Mouse (Mus musculus): ENCODE measurements around the gene Hist1h2af. TPM values are rescaled to one million over a fixed set of nuclear protein-coding genes. Genes with fewer than 3 reads are reported as not detected.

Hist1h2af gene
- 100 to 1,000 TPM in 1 of 2 experiments, 10 to 100 TPM in 1; 49.0 to 131 TPM for total RNA-seq (2021)
- long read RNA-seq, experiment 1 = 0 reads
- long read RNA-seq, experiment 2 = 0 reads

DNA sequence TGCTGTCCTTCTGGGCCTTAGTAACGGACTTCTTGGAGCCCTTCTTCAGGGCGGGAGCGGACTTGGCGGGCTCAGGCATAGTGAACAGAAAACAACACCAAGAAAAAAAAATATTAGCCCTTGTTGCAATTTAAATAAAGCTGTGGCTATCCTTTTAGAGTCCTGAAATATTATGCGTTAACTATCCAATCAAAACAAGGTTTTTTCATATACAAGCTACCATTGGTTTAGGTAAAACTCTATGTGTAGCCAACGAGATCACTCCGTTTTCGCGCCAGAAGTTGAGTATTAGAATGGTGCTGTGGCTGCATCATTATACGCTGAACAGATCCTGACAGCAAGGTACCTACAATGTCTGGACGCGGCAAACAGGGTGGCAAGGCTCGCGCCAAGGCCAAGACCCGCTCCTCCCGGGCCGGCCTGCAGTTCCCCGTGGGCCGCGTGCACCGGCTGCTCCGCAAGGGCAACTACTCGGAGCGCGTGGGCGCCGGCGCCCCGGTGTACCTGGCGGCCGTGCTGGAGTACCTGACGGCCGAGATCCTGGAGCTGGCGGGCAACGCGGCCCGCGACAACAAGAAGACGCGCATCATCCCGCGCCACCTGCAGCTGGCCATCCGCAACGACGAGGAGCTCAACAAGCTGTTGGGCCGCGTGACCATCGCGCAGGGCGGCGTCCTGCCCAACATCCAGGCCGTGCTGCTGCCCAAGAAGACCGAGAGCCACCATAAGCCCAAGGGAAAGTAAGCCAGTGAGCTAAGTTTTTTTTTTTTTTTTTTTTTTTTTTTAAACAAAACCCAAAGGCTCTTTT is at the start of gene Hist1h2af:
Gene Hist1h2af (plus strand): TSS at position 347 of the 808 bp plus-strand sequence.
- peak; percentile 39 to 66 for DNase-seq
- intact Hi-C loops (cut with DNase I) = loop anchor here (5.0 kb wide), 1 partner anchor 49 kb away; the partner anchor contains the start of gene Hist1h4d

DNA sequence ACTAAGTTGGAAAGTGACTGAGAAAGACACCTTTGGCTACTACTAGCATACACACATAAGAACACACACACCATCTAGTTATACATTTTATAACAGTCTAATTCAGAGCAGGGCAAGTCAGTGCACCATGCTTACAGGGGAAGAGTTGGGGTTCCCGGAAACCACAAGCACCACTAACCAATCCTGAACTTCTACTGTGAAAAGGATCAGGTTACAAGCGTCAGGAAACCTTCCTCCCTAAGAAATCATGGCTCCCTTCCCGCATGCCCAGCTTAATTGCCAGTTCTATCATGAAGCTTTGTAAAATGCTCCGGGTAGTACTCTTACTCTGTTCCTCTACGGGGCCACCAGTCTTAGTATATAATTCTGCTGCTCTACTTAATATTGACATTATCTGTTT is 48.4 kb upstream of the Hist1h2af start:
- DNase-seq = no peak
- intact Hi-C loops (cut with DNase I) = no loop called here

DNA sequence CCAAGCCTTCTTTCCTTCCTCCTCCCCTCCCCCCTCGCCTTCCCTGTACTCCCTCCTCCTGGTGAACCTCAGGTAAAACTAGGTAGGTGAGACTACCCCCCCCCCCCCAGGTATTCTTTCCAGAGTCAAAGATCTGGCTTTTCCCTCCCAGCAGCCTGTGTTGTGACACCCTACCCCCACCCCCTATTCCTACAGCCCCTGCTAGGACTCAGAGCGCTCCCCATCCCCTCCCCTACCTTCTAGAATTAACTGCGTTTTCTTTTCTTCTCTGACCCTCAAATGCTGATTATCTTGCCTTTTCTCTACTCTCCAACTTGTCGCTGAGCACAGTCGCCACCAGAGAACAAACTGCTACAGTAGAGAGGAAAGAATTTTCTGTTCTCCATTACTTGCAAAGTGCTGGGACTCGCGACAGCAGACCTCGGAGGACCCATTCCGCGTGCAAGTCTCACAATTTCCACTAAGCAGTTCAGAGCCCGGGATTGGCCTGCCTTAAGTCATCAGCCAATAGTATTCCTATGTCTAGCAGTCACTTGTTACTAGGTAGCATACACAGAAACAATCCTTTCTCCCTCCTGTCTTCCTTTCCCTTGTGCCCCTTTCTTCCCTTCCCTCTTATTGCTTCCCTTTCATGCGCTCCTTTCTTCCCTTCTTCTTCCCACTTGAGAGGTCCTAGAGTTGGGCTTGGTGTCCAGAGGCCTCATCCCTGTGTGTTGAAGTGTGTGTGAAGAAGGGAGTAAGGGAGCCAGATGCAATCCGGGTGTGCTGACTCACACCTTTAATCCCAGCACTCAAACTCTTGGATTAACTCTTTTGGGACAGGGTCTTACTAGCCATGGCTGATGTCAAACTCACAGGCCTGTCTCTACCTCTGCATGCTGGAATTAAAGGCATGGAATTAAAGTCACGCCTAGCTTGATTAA is 45.0 kb upstream of the Hist1h2af start, which contains the start of gene Btn2a2:
Gene Btn2a2 (minus strand): TSS at position 458 of the 923 bp plus-strand sequence.
- intact Hi-C loops (cut with DNase I) = no loop called here

DNA sequence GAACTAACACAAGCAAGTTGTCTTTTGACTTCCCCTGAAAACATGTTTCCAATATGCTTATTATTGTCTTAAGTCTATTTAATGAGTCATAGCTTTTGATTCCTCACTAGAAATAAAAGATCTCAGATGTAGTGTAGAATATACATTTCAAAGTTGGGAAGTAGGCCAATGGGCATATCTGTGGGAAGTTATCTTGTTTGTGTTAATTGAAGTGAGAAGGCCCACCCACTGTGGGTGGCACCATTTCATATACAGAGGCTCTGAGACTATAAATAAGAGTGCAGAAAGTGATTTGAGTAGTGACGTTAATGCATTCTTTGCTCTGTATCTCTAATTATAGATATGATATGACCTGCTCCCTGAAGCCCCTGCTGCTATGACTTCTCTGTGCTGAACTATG is 42.8 kb upstream of the Hist1h2af start:
- DNase-seq = no peak
- intact Hi-C loops (cut with DNase I) = no loop called here

More for the DNA sequence above, 45.0 kb upstream of the Hist1h2af start, which contains the start of gene Btn2a2:
- peak; percentile 42 to 58 for DNase-seq

DNA sequence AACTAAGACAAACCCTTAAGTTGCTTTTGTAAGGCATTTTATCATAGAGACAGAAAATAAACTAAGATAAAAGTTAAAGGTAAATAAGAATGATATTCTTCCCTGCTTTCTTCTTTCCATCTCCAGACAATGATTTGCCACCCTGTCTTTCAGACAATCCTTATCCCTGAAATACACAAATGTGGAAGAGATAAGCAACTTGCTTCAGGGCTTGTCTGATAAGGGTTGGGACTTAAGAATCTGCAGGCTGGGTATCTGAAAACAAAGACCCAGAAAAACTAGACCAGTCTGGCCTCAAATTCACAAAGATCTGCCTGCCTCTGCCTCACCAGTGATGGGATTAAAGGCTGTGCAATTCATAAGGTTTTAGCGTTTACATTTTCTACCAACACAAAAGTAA is 42.4 kb upstream of the Hist1h2af start:
- intact Hi-C loops (cut with DNase I) = no loop called here
- DNase-seq = no peak

DNA sequence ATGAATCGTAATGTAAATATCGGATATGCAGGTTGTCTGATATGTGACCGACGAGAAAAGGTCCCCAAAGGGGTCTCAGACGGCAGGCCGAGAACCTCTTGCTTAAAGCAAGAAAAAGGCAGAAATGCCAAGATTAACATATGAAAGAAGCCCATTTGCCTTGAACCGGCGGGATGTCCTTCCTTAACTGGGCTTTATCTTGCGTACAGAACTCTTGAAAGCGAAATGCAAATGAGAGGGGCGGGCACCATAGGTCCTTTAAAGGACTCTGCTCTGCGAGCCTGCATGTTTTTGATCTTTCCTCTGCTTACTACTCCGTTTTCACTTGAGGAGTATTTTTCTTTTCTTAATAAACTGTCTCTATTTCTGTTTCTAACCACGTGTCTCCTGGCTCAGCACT is 41.7 kb upstream of the Hist1h2af start:
- no peak for DNase-seq
- intact Hi-C loops (cut with DNase I) = no loop called here

DNA sequence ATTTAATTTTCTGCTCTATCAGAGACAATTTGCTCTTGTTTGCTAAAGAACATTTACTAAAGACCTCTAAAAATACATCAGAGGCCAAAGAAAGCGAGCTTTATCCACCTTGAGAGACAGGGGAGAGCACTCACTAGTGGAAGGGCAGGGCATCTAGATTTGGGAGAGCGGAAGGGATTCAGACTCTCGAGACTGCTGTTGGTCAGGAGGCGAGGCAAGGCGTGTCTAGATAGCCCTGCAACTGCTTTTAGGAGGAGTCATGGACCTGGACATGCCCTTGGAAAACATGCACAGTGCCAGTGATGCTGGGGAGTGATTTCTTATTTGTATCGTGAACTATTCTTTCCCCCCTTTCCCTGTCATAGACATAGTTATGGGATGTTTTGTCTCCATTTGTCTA is 38.2 kb upstream of the Hist1h2af start:
- no peak for DNase-seq
- intact Hi-C loops (cut with DNase I) = no loop called here

DNA sequence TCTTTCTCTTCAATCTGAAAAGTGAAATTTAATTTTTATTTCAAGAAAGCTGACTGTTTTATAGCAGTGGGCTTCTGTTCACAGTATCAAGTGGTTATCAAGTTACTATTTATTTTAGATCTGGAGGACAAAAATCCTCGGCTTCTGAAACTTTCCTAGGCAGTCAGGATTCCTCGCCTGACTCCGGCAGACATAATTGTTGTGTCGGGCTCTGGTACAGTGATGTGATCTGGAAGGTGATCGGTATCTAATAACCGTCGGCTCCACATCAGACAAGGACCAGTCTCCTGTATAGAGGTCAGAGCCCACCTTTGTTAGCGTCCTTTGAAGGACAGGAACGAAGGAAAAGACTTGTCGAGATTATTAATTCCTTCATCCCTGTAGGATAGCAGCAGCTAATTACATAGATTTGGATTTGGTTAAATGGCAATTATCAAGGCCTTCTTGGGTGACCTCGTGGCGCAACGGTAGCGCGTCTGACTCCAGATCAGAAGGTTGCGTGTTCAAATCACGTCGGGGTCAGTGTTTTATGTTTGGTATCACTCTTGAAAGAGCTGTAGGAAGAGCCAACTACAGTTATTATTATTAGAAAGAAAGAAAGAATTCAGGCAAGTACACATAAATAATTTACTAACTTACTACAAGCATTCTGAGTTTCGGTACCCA is 35.9 kb upstream of the Hist1h2af start:
- intact Hi-C loops (cut with DNase I) = no loop called here
- DNase-seq = no peak

DNA sequence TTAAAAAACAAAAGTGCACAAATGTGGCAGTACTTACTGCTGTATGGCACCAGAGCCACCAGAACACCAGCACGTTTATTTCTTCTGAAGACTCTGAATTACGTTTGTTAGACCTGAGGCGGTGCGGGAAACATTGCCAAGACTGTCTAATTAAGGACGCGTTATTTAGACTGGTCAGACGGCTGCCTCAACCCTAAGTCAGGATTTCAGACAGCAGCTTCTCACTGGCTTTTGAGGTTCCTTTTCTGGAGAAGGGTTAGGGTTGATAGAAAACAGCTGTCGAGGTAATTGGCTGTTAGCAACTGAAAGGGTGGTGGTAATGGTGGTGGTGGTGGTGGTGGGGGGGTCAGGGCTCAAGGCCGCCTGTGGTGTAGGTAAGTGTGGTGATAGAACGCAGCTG is 35.1 kb upstream of the Hist1h2af start:
- intact Hi-C loops (cut with DNase I) = no loop called here
- no peak for DNase-seq

DNA sequence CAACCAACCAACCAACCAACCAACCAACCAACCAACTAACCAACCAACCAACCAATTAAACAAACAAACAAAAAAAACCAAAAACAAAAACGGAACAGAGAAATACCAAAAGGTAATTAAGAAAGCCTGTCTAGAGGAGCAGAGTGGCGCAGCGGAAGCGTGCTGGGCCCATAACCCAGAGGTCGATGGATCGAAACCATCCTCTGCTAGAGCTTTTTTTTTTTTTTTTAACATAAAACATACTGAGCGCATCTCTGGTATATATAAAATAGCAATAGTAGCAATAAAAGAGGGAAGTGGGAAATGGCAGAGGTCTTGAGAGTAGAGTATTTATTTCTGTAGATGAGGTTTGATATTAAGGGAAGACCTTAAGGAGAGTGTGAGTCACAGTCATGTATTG is 33.8 kb upstream of the Hist1h2af start:
- intact Hi-C loops (cut with DNase I) = no loop called here
- DNase-seq = no peak

DNA sequence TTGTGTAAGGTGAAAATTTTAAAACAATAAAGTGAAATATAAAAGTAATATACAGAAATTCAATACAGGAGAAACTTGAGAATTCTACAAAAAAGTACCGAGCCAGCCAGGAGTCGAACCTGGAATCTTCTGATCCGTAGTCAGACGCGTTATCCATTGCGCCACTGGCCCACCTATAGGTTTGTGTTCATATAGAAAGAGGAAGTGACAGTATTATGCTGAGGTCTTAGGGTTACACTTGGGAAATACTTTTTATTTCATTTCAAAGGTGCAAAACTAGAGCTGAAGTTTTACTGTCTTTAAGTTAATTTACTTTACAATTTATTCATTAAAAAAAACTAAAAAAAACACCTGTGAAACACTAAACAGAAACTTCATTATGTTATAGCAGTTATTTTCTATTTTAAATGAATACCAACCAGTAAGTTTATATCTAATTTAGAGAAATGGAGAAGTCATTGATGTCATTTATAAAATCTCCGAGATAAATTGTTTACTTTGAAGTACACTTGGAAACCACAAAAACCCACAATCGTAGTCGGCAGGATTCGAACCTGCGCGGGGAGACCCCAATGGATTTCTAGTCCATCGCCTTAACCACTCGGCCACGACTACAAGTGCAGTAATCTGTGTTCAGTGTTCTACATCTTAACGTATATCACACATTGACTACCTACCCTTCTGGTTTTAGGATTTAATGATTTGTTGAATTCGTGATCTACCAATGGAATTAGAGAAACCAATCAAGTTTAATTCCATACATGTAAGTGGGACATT is 33.1 kb upstream of the Hist1h2af start:
- DNase-seq = peak in 1 of 2 experiments; percentile 22
- intact Hi-C loops (cut with DNase I) = no loop called here

DNA sequence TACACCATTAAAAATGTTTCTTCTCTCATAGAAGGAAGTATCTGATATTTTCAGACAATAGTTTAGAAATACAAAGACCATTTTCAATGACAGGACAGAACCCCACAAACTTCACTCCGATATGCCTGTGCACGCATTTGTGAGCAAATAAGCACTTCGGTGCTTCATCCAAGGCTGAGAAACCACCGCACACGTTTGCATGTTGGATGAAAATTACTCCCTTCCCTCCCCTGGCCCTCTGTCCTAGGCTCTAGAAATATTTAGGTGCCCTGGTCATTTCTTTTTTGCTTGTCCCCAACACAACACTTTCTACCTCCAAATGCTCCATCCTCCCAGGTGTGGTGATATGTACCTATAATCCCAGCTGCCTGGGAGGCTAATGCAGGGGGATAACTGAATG is 32.2 kb upstream of the Hist1h2af start:
- intact Hi-C loops (cut with DNase I) = no loop called here
- DNase-seq = no peak

DNA sequence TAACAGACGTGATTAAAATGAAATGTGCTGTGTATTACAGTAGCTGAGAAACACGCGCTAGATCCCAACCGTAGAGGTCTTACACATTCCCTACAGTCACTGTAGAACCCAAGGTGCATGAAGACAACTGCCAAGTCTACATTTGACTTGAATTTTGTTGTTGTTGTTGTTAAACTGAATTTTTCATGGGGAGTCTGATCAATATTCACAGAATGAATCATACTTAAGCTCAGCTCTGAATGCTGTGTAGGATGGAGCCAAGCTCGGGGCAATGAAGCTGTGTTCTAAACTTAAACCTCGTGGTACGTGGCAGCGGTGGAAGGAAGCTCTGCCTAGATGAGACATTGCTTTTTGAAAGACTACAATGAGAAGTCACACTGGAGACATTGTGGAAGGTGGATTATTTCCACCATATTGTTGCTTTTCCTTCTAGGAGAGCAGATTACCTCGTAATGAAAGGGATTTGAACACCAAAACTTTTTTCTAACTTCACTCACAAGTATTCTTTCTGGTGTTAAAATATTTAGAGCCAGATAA is 31.6 kb upstream of the Hist1h2af start:
- no peak for DNase-seq
- intact Hi-C loops (cut with DNase I) = no loop called here

DNA sequence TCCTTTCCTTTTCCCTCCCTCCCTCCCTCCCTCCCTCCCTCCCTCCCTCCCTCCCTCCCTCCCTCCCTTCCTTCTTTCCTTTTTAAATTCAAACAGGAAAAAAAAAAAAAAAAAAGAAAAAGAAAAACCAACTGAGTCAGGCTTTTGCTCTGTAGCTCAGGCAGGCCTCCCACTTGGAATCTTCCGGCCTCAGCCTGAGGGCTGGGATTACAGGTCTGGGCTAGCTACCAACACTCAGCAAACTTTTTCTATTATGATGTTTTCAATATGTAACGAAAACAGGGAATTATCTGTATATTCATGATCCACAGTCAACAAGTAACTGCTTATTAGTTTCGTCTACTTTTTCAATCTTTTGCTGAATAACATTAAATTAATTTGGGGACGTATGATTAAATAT is 30.8 kb upstream of the Hist1h2af start:
- intact Hi-C loops (cut with DNase I) = no loop called here
- no peak for DNase-seq

DNA sequence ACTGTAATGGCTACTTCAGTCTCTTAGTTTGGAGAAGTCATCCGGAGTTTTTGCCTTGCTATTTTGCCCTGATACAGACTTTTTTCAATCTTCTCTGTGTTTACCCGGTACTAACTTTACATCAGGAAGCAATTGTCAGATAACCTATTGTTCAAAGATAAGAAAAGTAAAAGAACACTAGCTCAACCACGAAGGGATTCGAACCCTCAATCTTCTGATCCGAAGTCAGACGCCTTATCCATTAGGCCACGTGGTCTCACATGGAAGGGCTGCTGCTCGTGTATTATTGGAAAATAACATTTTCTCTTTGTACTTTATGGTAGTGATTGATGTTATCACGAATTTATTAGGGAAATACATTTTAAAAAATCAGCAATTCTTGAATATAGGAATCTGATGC is 29.9 kb upstream of the Hist1h2af start:
- intact Hi-C loops (cut with DNase I) = no loop called here
- peak in 1 of 2 experiments; percentile 58 for DNase-seq

DNA sequence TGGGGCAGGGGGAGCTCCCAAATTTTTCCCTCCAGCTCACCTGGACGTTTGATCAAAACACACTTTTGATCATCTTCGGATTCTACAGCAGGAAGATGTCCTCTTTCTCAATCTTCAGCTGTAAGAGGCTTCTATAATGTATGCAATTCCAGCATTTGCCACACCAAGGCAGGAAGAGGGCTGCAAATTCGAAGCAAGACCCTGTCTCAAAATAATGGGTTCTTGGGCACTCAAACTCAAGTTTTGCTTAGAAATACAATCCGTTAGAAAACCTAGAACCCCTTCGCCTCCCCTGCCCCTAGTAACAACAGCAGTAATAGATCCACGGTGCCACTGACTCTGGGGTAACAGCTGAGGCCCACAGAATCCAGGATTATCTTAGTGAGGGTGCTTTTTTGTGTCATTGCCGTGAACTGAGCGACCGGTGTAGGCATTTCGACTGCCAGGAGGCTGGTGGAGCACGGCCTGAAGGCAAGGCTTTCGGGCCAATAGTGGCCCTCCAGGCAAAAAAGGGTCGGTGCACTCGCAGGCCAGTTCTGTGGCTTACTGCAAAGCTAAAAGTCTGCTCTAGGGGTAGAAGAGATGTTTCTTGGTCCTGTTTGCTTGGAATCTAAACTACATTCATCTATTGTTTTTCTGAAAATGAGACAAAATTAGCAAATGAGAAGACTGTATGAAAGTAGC is 27.9 kb upstream of the Hist1h2af start:
- intact Hi-C loops (cut with DNase I) = no loop called here
- DNase-seq = no peak

DNA sequence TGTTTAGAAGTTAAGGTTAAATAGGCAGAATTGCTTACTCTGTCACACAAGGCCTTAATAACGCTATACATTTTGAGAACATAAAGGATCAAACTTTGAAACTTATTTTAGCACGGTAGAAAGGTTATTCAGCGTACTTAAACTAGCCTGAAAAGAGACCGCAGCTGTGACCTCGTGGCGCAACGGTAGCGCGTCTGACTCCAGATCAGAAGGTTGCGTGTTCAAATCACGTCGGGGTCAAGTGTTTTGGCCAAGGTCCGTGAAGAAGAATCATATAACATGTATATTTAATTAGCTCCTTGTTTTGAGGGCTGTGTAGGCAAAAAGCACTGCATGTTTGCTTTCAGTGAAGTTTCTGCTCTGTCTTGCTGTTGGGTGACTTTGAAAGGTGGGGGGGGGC is 27.4 kb upstream of the Hist1h2af start:
- intact Hi-C loops (cut with DNase I) = no loop called here
- no peak for DNase-seq

DNA sequence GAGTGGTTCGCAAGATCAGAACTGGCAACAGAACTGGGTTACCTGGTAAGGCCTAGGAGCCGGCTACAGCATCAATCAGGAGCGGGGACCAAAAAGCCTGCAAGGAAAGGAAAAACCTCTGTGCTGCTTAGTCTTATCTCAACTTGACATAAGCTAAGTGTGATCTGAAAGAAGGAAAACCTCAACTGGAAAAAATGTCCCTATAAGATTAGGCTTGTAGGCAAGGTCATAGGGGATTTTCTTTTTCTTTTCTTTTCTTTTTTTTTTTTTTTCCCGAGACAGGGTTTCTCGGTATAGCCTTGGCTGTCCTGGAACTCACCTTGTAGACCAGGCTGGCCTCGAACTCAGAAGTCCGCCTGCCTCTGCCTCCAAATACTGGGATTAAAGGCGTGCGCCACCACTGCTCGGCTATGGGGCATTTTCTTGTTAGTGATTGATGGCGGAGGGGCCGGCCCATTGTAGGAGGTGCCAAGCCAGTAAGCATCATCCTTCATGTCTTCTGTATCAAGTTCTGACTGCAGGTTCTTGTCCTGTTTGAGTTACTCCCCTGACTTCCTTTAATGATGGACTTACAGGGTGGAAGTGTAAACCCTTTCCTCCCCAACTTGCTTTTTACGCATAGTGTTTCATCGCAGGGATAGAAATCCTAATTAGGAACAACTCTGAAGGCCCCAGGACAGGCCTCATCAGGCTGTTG is 26.7 kb upstream of the Hist1h2af start:
- DNase-seq = no peak
- intact Hi-C loops (cut with DNase I) = no loop called here

Data from heart, postnatal 14 days (tissue).